ENCODE assay signal across 8 mouse cellular contexts in genomic region chr14:62555840-62556810, GRCm38 (mm10). TPM values are rescaled to one million over a fixed set of nuclear protein-coding genes. Genes with fewer than 3 reads are reported as not detected.
DNase-seq lines count a peak whose midpoint lies in the region; ATAC-seq and TF ChIP-seq lines count a peak whose summit lies in the region.

No protein-coding gene starts in this region.

- H3K4me3 ChIP-seq in thymus, adult 2 months (ENCODE audit: control insufficient read depth, insufficient read depth, low read length) = peak overlapping the region; percentile 37
- H3K4me3 ChIP-seq in hindbrain, embryonic 11.5 days (ENCODE audit: low read depth, low read length) = peak overlapping the region; percentile 65

- no peaks in the 10 kb centered on the region for H3K9me3 ChIP-seq in hindbrain, embryonic 11.5 days (ENCODE audit: control insufficient read depth, low read length)

- H3K4me2 ChIP-seq in hindbrain, embryonic 11.5 days (replicated peaks; ENCODE audit: low read depth, low read length) = peak overlapping the region; percentile 79

- intact Hi-C loops in gastrocnemius, postnatal 14 days (cut with DNase I; ENCODE audit: low total_unique reads) = no loop called here

- no peak overlapping the region for H3K27ac ChIP-seq in thymus, adult 2 months (ENCODE audit: control insufficient read depth, insufficient read depth, low read length)
- no peak overlapping the region for H3K27ac ChIP-seq in hindbrain, embryonic 11.5 days (ENCODE audit: low read depth, low read length)

- ATAC-seq in hindbrain, embryonic 11.5 days (ENCODE audit: low FRiP score) = peak; percentile 87
- ATAC-seq in megakaryocyte-erythroid progenitor cell, adult 5-6 weeks (replicated peaks; ENCODE audit: low FRiP score, low TSS enrichment, poor library complexity, severe bottlenecking) = no peak; the same call in 1 of the 2 replicates
- no peak for ATAC-seq in erythroid progenitor cell, adult 5-6 weeks (replicated peaks; ENCODE audit: low FRiP score, poor library complexity, severe bottlenecking)

- peaks cover 3% of the 10 kb centered on the region; the same call in 1 of the 2 replicates for H3K27me3 ChIP-seq in thymus, adult 2 months (ENCODE audit: control insufficient read depth, insufficient read depth, low read length)
- peaks cover 10% of the 10 kb centered on the region for H3K27me3 ChIP-seq in hindbrain, embryonic 11.5 days (ENCODE audit: control insufficient read depth, insufficient read depth, low read length)

- H3K36me3 ChIP-seq in thymus, adult 2 months (ENCODE audit: control insufficient read depth, insufficient read depth, low read length) = no peaks in the 10 kb centered on the region
- H3K36me3 ChIP-seq in hindbrain, embryonic 11.5 days (ENCODE audit: control insufficient read depth, insufficient read depth, low read length) = no peaks in the 10 kb centered on the region

- no peak for TF ChIP-seq CTCF in thymus, adult 2 months (IDR thresholded peaks at IDR 0.05; ENCODE audit: borderline replicate concordance, control insufficient read depth, extremely low read depth, insufficient read depth, low read length, poor library complexity)

- peak; percentile 15 for DNase-seq in gastrocnemius, adult 18-20 months (ENCODE audit: low spot score)
- DNase-seq in gastrocnemius, postnatal 14 days = no peak
- DNase-seq in thymus, adult 2 months = no peak
- no peak for DNase-seq in thymus, postnatal 0 days (ENCODE audit: low spot score)
- DNase-seq in hindbrain, embryonic 11.5 days (ENCODE audit: low spot score) = no peak
- peak; percentile 6 for DNase-seq in lung, postnatal 14 days

- peak overlapping the region; percentile 65 for H3K9ac ChIP-seq in hindbrain, embryonic 11.5 days (ENCODE audit: low read depth, low read length)

- 20% methylated on average over 37 of the region's 38 CpGs for WGBS in thymus, adult 2 months
- WGBS in hindbrain, embryonic 11.5 days = 15% methylated on average over 29 of the region's 38 CpGs

- peaks cover 8% of the 10 kb centered on the region for H3K4me1 ChIP-seq in thymus, adult 2 months (replicated peaks; ENCODE audit: control insufficient read depth, insufficient read depth, low read length)
- no peaks in the 10 kb centered on the region for H3K4me1 ChIP-seq in hindbrain, embryonic 11.5 days (replicated peaks; ENCODE audit: control insufficient read depth, insufficient read depth, low read length)

- TF ChIP-seq POLR2A in thymus, adult 2 months (IDR thresholded peaks at IDR 0.05; ENCODE audit: control insufficient read depth, extremely low read depth, insufficient read depth, low read length, poor library complexity) = no peak

RNA-seq across cellular contexts. Expression of gene Fam124a, which starts 0.6 kb away (rescaled TPM):
- total RNA-seq in gastrocnemius, adult 18-20 months (2021) = 1 to 10 TPM; 2.2 to 2.9 TPM
- 1 to 10 TPM; 2.7 to 2.9 TPM for total RNA-seq in gastrocnemius, postnatal 14 days (2021)
- polyA plus RNA-seq in thymus, adult 2 months (2012; rRNA removed) = 1.3 and 1.5 TPM in 2 replicates
- 0.35 and 0.53 TPM in 2 replicates for polyA plus RNA-seq in thymus, postnatal 0 days (2015; fragmentation: Nextera tagmentation; extraction: Ambion mirVana)
- polyA plus RNA-seq in hindbrain, embryonic 11.5 days (2014; fragmentation: Nextera tagmentation; extraction: Ambion mirVana) = 4.0 and 4.8 TPM in 2 replicates
- total RNA-seq in megakaryocyte-erythroid progenitor cell, adult 5-6 weeks (2014; fragmentation: Nextera tagmentation) = 0.15 TPM in 1 of 2 replicates, not detected in the other
- 0.23 TPM in 1 of 2 replicates, not detected in the other for total RNA-seq in megakaryocyte-erythroid progenitor cell, adult 5-6 weeks (2017)
- not detected in 2 replicates for total RNA-seq in erythroid progenitor cell, adult 5-6 weeks (2015; ENCODE audit: low replicate concordance)
- total RNA-seq in erythroid progenitor cell, adult 5-6 weeks (2017; ENCODE audit: low replicate concordance) = not detected in 2 replicates

RNA-seq across cellular contexts. Expression of gene Gm4131, which starts 10.6 kb away (rescaled TPM):
- total RNA-seq in gastrocnemius, adult 18-20 months (2021) = not detected
- not detected for total RNA-seq in gastrocnemius, postnatal 14 days (2021)
- polyA plus RNA-seq in thymus, adult 2 months (2012; rRNA removed) = not detected in 2 replicates
- not detected in 2 replicates for polyA plus RNA-seq in thymus, postnatal 0 days (2015; fragmentation: Nextera tagmentation; extraction: Ambion mirVana)
- polyA plus RNA-seq in hindbrain, embryonic 11.5 days (2014; fragmentation: Nextera tagmentation; extraction: Ambion mirVana) = 0.17 TPM in 1 of 2 replicates, not detected in the other
- not detected in 2 replicates for total RNA-seq in megakaryocyte-erythroid progenitor cell, adult 5-6 weeks (2014; fragmentation: Nextera tagmentation)
- total RNA-seq in megakaryocyte-erythroid progenitor cell, adult 5-6 weeks (2017) = not detected in 2 replicates
- total RNA-seq in erythroid progenitor cell, adult 5-6 weeks (2015; ENCODE audit: low replicate concordance) = not detected in 2 replicates
- not detected in 2 replicates for total RNA-seq in erythroid progenitor cell, adult 5-6 weeks (2017; ENCODE audit: low replicate concordance)

Comparison
In these comparisons a context has a peak if more than half of its experiments do, and no peak if none do; other contexts are left out.
1. DNase-seq: peak in gastrocnemius, adult 18-20 months (single experiment) and lung, postnatal 14 days (single experiment); none in gastrocnemius, postnatal 14 days (single experiment), thymus, adult 2 months (single experiment), thymus, postnatal 0 days (single experiment) and hindbrain, embryonic 11.5 days (single experiment).